Mouse (Mus musculus): ENCODE measurements around the gene Rhobtb3. TPM values are rescaled to one million over a fixed set of nuclear protein-coding genes. Genes with fewer than 3 reads are reported as not detected.

The Rhobtb3 gene
- polyA plus RNA-seq, 2 experiments, result 1.9 to 3.4 TPM

- Histone ChIP-seq H3K4me1 (replicated peaks; ENCODE audit: control insufficient read depth in 2 of 2, insufficient read depth in 2 of 2, low read length in 1 of 2) (peaks cover 16 to 18% of the 10 kb centered on the region in 2 experiments), H3K9ac (replicated peaks) (peak overlapping the region; percentile 48), H3K27me3 (ENCODE audit: control insufficient read depth, insufficient read depth, low read length) (no peaks in the 10 kb centered on the region), H3K4me3 (ENCODE audit: insufficient read depth in 1 of 2, low read depth in 2 of 2, low read length in 2 of 2) (no peak overlapping the region), H3K9me3 (ENCODE audit: control insufficient read depth, low read length) (no peaks in the 10 kb centered on the region), H3K27ac (peak overlapping the region; percentile 81), H3K4me2 (ENCODE audit: low read depth) (peak overlapping the region; percentile 42), H3K36me3 (replicated peaks; ENCODE audit: control insufficient read depth, insufficient read depth, low read depth) (no peaks in the 10 kb centered on the region)
- peak; percentile 100 for ATAC-seq (ENCODE audit: insufficient read depth)
- DNase-seq (ENCODE audit: low read depth in 3 of 3, low spot score in 3 of 3), result peak; percentile 58 to 91 (median 89)
- TF ChIP-seq CTCF (IDR thresholded peaks at IDR 0.05; ENCODE audit: low read depth), result no peak
- TF ChIP-seq EP300 (IDR thresholded peaks at IDR 0.05; ENCODE audit: low read depth), result peak; percentile 72
These were observed 78.1 kb downstream of the Rhobtb3 start for GRCm38 (mm10) chr13:75865486-75866184.

- DNase-seq (ENCODE audit: low read depth in 3 of 3, low spot score in 3 of 3) (no peak), ATAC-seq (ENCODE audit: insufficient read depth) (no peak)
These were observed 84.4 kb downstream of the Rhobtb3 start for GRCm38 (mm10) chr13:75859264-75859844.

GRCm38 (mm10) chr13:75853118-75853517 lies 90.6 kb downstream of the Rhobtb3 start:
- Histone ChIP-seq H3K27ac (no peak overlapping the region), H3K9ac (replicated peaks) (no peak overlapping the region), H3K4me3 (ENCODE audit: insufficient read depth in 1 of 2, low read depth in 2 of 2, low read length in 2 of 2) (no peak overlapping the region), H3K9me3 (ENCODE audit: control insufficient read depth, low read length) (no peaks in the 10 kb centered on the region), H3K27me3 (ENCODE audit: control insufficient read depth, insufficient read depth, low read length) (no peaks in the 10 kb centered on the region), H3K36me3 (replicated peaks; ENCODE audit: control insufficient read depth, insufficient read depth, low read depth) (no peaks in the 10 kb centered on the region), H3K4me1 (replicated peaks; ENCODE audit: control insufficient read depth in 2 of 2, insufficient read depth in 2 of 2, low read length in 1 of 2) (no peaks in the 10 kb centered on the region), H3K4me2 (ENCODE audit: low read depth) (no peak overlapping the region)
- no peak for DNase-seq (ENCODE audit: low read depth in 3 of 3, low spot score in 3 of 3)
- ATAC-seq (ENCODE audit: insufficient read depth), result no peak
- TF ChIP-seq CTCF (IDR thresholded peaks at IDR 0.05; ENCODE audit: low read depth), result no peak
- no peak for TF ChIP-seq EP300 (IDR thresholded peaks at IDR 0.05; ENCODE audit: low read depth)
- WGBS (ENCODE audit: insufficient replicate concordance), result 75% methylated on average over 3 of the region's 3 CpGs

More at GRCm38 (mm10) chr13:75859264-75859844, 84.4 kb downstream of the Rhobtb3 start:
- Histone ChIP-seq H3K4me3 (ENCODE audit: insufficient read depth in 1 of 2, low read depth in 2 of 2, low read length in 2 of 2) (no peak overlapping the region), H3K36me3 (replicated peaks; ENCODE audit: control insufficient read depth, insufficient read depth, low read depth) (no peaks in the 10 kb centered on the region), H3K27me3 (ENCODE audit: control insufficient read depth, insufficient read depth, low read length) (no peaks in the 10 kb centered on the region), H3K4me2 (ENCODE audit: low read depth) (no peak overlapping the region), H3K9me3 (ENCODE audit: control insufficient read depth, low read length) (no peaks in the 10 kb centered on the region), H3K27ac (no peak overlapping the region), H3K4me1 (replicated peaks; ENCODE audit: control insufficient read depth in 2 of 2, insufficient read depth in 2 of 2, low read length in 1 of 2) (no peaks in the 10 kb centered on the region), H3K9ac (replicated peaks) (no peak overlapping the region)
- TF ChIP-seq EP300 (IDR thresholded peaks at IDR 0.05; ENCODE audit: low read depth) (no peak), CTCF (IDR thresholded peaks at IDR 0.05; ENCODE audit: low read depth) (no peak)
- 52% methylated on average over 1 of the region's 1 CpGs for WGBS (ENCODE audit: insufficient replicate concordance)

- WGBS (ENCODE audit: insufficient replicate concordance), result 65% methylated on average over 4 of the region's 4 CpGs
- TF ChIP-seq EP300 (IDR thresholded peaks at IDR 0.05; ENCODE audit: low read depth), result no peak
- no peak overlapping the region for H3K9ac ChIP-seq (replicated peaks)
These were observed 91.7 kb downstream of the Rhobtb3 start for GRCm38 (mm10) chr13:75852027-75852426.

GRCm38 (mm10) chr13:75847027-75847426 lies 96.7 kb downstream of the Rhobtb3 start:
- no peak overlapping the region for H3K4me3 ChIP-seq (ENCODE audit: insufficient read depth in 1 of 2, low read depth in 2 of 2, low read length in 2 of 2)
- TF ChIP-seq CTCF (IDR thresholded peaks at IDR 0.05; ENCODE audit: low read depth) (no peak), EP300 (IDR thresholded peaks at IDR 0.05; ENCODE audit: low read depth) (no peak; the same call in 1 of the 2 replicates)
- H3K9ac ChIP-seq (replicated peaks), result no peak overlapping the region
- ATAC-seq (ENCODE audit: insufficient read depth) (no peak; the same call in 1 of the 2 replicates), DNase-seq (ENCODE audit: low read depth in 3 of 3, low spot score in 3 of 3) (no peak)
- H3K27me3 ChIP-seq (ENCODE audit: control insufficient read depth, insufficient read depth, low read length), result no peaks in the 10 kb centered on the region
- no peak overlapping the region for H3K4me2 ChIP-seq (ENCODE audit: low read depth)
- H3K9me3 ChIP-seq (ENCODE audit: control insufficient read depth, low read length), result no peaks in the 10 kb centered on the region
- 47% methylated on average over 6 of the region's 6 CpGs for WGBS (ENCODE audit: insufficient replicate concordance)
- no peak overlapping the region for H3K27ac ChIP-seq
- peaks cover 10 to 18% of the 10 kb centered on the region in 2 experiments; a peak in 3 of 4 replicates for H3K4me1 ChIP-seq (replicated peaks; ENCODE audit: control insufficient read depth in 2 of 2, insufficient read depth in 2 of 2, low read length in 1 of 2)
- H3K36me3 ChIP-seq (replicated peaks; ENCODE audit: control insufficient read depth, insufficient read depth, low read depth), result no peaks in the 10 kb centered on the region

More at GRCm38 (mm10) chr13:75852027-75852426, 91.7 kb downstream of the Rhobtb3 start:
- H3K27me3 ChIP-seq (ENCODE audit: control insufficient read depth, insufficient read depth, low read length), result no peaks in the 10 kb centered on the region
- H3K27ac ChIP-seq, result no peak overlapping the region
- H3K36me3 ChIP-seq (replicated peaks; ENCODE audit: control insufficient read depth, insufficient read depth, low read depth), result no peaks in the 10 kb centered on the region
- no peak overlapping the region for H3K4me3 ChIP-seq (ENCODE audit: insufficient read depth in 1 of 2, low read depth in 2 of 2, low read length in 2 of 2)
- no peaks in the 10 kb centered on the region for H3K9me3 ChIP-seq (ENCODE audit: control insufficient read depth, low read length)
- DNase-seq (ENCODE audit: low read depth in 3 of 3, low spot score in 3 of 3) (no peak), ATAC-seq (ENCODE audit: insufficient read depth) (no peak)
- H3K4me1 ChIP-seq (replicated peaks; ENCODE audit: control insufficient read depth in 2 of 2, insufficient read depth in 2 of 2, low read length in 1 of 2), result peaks cover 0 to 1% of the 10 kb centered on the region in 2 experiments; a peak in 2 of 4 replicates
- H3K4me2 ChIP-seq (ENCODE audit: low read depth), result no peak overlapping the region

Data from liver, embryonic 14.5 days (tissue).